Mouse (Mus musculus) testis, adult 2 months (tissue): ENCODE measurements around the gene Abtb2.

Experiments
- CTCF ChIP-seq: fragments of 200-500 bp; IDR thresholded peaks from 2 replicates; pipeline ENCODE4 v1.5.1; 2012; ENCODE audit warnings: low read depth, mild to moderate bottlenecking, inconsistent platforms, low read length, moderate library complexity; ENCODE audit not compliant: control insufficient read depth, insufficient read depth, insufficient replicate concordance
- POLR2A ChIP-seq: fragments of 200-500 bp; IDR thresholded peaks from 2 replicates; pipeline ENCODE4 v1.6.1; 2012; ENCODE audit warnings: low read depth, mild to moderate bottlenecking, inconsistent platforms, low read length, moderate library complexity; ENCODE audit not compliant: control insufficient read depth

GRCm38 (mm10) chr2:103762492-103762891 is 196.4 kb downstream of the Abtb2 start:
- TF ChIP-seq CTCF (no peak), POLR2A (no peak)
